Mouse (Mus musculus) bone marrow, adult 2 months (tissue): Measurements from ENCODE around the gene Mfap4.

Experiments used
- CTCF ChIP-seq: fragments of 200-500 bp; IDR thresholded peaks from 2 replicates; pipeline ENCODE4 v1.5.1; 2011; ENCODE audit warnings: low read length, control low read depth; ENCODE audit not compliant: control insufficient read depth, insufficient read depth
- POLR2A ChIP-seq: fragments of 200-500 bp; IDR thresholded peaks from 2 replicates; pipeline ENCODE4 v1.6.1; 2011; ENCODE audit warnings: low read depth, mild to moderate bottlenecking, control low read depth, low read length, borderline replicate concordance; ENCODE audit not compliant: control insufficient read depth

- TF ChIP-seq CTCF: no peak
- TF ChIP-seq POLR2A: no peak
Measured at GRCm38 (mm10) chr11:61436298-61436697, 48.9 kb upstream of the Mfap4 start.
